Mouse (Mus musculus) large intestine, adult 2 months (tissue): ENCODE results near the gene Usp32. TPM values are rescaled to one million over a fixed set of nuclear protein-coding genes. Genes with fewer than 3 reads are reported as not detected.
"Not testable (repeated sequence)": the region's sequence is repeated elsewhere in the genome, so short reads cannot be mapped to it uniquely, and the experiment has no call there.

Experiments
- DNase-seq: peaks from one replicate; pipeline ENCODE4 v3.0.0-alpha.2; 2012; ENCODE audit warnings: low read depth, low spot score
- WGBS: fragments of 180-500 bp; shearing (Covaris S2); methylation state at CpG from one replicate; pipeline ENCODE4 v1.1.7; 2018; 5-methylcytosine and 5-hydroxymethylcytosine counted together
- polyA plus RNA-seq: library from polyadenylated mRNA; depleted of rRNA; stranded (reverse); fragments of >200 nt; gene quantifications from 2 replicates; pipeline ENCODE4 v1.2.3, GENCODE M21; 2012; rRNA removed

Gene Usp32
- polyA plus RNA-seq: 3.4 and 6.6 TPM in 2 replicates

DNA sequence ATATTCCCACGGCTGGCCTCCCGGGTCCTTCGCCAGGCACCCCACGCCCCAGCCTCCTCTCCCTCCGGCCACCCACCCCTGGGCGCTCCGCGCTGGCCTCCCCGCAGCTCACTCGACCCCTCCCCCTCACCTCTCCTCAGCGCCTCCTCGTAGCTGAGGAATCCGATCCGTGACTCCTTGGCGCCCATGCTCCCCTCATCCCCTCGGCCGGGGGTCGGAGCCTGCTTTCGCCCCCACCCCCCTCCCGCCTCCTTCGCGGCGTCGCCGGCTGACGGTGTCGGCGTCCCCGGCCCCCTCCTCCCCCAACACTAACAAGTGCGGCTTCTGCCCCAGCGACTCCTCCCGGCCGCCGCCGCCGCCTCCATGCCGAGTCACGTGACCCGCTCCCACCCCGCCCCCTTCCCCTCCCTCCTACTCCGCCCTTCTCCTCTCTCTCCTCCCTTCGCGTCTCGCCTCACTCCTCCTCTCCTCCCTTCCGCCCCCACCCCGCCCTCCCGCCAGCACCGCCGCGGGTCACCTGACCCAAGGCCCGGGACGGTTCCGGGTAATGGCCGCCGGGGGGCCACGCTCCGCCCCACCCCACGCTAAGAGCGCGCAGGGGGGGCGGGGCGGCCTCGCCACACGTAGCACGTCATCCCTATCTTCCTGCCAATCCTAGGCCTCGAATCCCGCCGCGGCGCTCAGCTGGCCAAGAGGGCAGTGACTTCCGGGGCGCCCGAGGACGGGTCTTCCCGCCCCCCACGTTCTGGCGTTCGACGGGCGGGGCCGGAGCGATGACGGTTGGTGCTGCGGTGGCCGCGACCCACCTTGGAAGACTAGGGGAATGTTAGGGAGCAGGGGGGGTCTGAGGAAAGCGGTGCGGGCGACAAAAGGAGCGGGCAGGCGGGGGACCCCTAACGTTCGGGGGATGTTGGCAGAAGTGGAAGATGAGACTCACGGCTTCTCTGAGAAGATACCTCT is at the start of gene Usp32:
Usp32 (minus strand) TSS at position 581 of the 960 bp plus-strand sequence.
- peak; percentile 87 for DNase-seq
- WGBS: 1% methylated on average over 91 of the region's 94 CpGs

- WGBS: 92% methylated on average over 4 of the region's 4 CpGs
- no peak for DNase-seq
Observed at GRCm38 (mm10) chr11:85189110-85189509, 49.1 kb upstream of the Usp32 start.

- 80% methylated on average over 6 of the region's 6 CpGs for WGBS
- DNase-seq: no peak
Observed at GRCm38 (mm10) chr11:85184839-85185238, 44.9 kb upstream of the Usp32 start.

DNA sequence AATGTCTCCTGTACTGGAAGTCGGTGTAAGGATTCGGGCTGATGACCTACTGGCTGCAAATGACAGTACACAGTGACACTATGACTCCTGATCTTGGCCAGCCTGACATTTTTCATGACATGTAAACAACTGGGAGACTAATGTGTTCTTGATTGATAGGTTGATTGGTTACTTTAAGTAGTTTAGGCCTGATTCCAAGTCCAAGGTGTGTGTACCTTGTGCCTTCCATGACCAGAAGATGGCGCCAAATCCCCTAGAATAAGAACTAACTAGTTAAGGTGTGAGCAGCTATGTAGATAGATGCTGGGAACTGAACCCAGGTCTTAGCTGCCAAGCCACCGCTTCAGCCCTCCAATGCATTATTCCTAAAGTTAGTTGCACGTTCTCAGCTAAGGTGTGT is 44.1 kb upstream of the Usp32 start:
- DNase-seq: peak; percentile 46
- WGBS: 85% methylated on average over 5 of the region's 5 CpGs

- WGBS: 21% methylated on average over 13 of the region's 13 CpGs
- no peak for DNase-seq
Observed at GRCm38 (mm10) chr11:85183284-85183779, 43.4 kb upstream of the Usp32 start.

GRCm38 (mm10) chr11:85182617-85183283 is 42.8 kb upstream of the Usp32 start:
- WGBS: 4% methylated on average over 20 of the region's 20 CpGs
- DNase-seq: peak; percentile 19

DNA sequence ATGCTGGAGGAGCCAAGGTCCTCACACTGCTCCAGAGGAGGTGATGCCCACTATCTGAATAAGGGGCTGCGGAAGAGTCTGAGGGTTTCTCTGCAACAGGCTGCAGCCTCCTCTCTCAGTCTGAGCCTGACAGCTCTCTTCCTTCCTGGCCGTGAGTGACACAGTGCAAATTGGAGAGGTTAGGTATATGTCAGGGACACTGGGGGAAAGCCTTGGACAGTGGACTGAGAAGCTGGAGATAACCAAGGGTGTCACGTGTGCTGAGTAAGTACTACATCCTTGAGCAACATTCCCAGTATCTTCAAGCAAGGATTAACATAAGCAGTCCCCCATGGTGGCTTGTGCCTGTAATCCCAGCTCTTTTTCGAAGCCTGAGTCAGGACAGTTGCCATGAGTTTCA is 38.5 kb upstream of the Usp32 start:
- DNase-seq: no peak
- WGBS: 82% methylated on average over 4 of the region's 4 CpGs

DNA sequence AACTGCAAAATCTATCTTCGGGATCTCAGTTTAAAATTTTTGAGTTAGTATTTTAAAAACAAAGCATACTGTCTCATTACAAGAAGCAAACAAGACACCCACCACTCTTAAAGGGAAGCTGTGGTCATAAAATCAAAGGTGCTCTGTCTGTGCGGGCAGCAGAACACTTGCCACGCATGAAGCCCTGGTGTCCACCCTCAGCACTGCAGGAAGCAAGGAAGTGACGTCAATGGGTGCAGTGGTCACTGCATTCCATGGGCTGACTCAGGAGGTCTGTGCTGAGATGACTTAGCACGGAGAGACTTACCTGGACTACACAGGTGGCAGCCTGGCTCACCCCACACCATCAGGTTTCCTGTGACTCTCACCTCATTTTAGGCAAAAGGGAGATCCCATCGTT is 37.8 kb upstream of the Usp32 start:
- no peak for DNase-seq
- 73% methylated on average over 6 of the region's 6 CpGs for WGBS

- DNase-seq: no peak
- 65% methylated on average over 3 of the region's 3 CpGs for WGBS
Observed at GRCm38 (mm10) chr11:85175941-85176340, 36.0 kb upstream of the Usp32 start.

DNA sequence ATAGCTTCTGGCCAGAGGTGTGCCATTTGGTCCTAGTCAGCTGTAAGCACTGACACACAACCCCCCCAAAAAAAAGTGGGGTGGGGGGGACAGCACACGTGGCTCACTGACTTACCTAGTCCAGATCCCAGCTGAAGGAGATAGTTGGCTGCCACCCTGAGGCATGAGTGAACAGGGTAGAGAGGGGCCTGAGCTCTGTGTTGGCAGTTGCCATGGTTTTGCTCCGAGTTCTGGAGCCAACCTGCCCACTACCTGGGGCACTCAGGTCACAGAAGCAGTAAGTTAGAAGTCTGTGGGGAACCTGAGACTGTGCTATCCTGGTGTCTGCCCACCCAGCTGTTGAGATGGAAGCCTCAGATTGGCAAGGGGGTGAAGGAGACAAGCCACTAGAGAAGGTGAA is 30.9 kb upstream of the Usp32 start:
- no peak for DNase-seq
- 44% methylated on average over 2 of the region's 2 CpGs for WGBS

DNA sequence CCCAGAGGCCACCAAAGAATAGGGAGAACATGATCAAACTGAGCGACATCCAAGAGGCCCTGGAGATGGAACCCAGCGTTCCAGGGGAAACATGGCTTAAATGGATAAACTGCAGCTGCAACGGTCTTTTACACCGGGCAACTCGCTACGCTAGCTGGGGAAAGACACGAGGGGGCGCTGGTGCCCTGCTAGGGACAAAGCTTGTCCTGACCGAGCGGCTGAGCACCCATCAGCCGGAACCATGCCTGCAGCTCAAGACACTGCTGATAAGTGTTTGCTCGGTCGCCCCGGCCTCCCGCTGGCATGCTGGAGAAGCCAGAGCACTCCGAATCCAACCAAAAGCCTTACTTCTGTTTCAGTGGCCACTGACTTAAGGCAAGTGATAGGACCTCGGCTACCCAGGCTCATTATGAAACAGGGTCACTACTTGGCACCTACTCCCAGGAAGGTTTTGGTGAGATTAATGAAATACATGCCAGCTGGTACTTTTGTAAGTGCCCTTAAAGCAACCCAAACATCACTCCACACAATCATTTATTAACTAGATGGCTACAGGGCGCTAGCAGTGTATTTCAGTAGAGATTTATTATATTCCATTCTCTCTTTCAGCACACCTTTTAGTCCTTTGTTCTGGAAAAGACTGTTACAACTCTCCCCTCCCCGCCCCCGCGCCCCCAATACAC is 30.2 kb upstream of the Usp32 start, which contains the start of gene 1700125H20Rik:
1700125H20Rik (plus strand) TSS at position 347 of the 683 bp plus-strand sequence.
- 9% methylated on average over 21 of the region's 21 CpGs for WGBS
- DNase-seq: peak; percentile 57

- DNase-seq: no peak
- WGBS: 63% methylated on average over 1 of the region's 1 CpGs
Observed at GRCm38 (mm10) chr11:85167503-85167902, 27.5 kb upstream of the Usp32 start.

GRCm38 (mm10) chr11:85164371-85164770 is 24.4 kb upstream of the Usp32 start:
- no peak for DNase-seq

- not testable (repeated sequence) for DNase-seq
- 70% methylated on average over 1 of the region's 1 CpGs for WGBS
Observed at GRCm38 (mm10) chr11:85163014-85163413, 23.1 kb upstream of the Usp32 start.

DNA sequence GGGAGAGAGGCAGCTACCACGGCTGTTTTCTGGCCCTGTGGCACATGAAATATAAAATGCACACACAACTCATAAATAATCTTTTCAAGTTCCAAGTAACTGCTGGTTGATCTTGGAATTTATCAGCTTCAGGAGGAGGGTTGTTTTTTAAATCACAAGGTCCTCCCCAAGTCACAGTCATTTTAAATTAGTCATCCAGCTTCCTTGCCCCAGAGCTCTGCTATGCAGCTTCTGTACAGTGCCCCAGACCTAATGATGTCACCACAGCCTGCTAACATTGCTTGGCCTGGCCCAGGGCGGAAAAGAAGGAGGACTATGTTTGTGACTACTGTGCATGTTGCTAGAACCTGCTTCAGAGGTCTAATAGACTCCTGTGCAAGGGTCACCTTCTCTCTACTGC is 17.3 kb upstream of the Usp32 start:
- DNase-seq: no peak
- WGBS: 47% methylated on average over 2 of the region's 2 CpGs

DNA sequence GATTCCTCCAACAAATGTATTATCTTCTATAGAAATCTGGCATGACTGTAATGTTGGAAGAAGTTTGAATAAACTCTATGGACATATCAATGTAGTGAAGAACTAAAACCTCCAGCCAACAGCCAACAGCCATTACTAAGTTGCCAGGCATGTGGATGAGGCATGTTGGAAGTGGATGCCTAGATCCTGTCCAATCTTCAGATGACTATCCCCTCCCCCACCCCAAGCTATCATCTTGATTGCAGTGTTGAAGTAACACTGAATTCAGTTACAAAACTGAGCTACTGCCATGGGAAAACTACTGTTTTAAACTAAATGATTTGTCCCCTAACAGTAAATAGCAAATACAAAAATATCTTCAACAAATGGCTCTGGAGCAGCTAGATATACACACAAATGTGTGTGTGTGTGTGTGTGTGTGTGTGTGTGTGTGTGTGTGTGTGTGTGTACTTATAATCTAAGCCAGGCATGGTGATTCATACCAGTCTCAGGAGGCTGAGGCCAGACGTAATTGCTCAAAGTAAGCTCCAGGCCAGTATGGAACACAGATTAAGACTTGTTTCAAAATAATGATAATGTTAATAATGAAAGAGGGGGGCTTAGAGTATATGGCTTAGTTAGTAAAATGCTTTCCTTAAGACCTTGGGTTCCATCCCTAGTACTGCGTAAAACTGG is 12.4 kb upstream of the Usp32 start:
- WGBS: 77% methylated on average over 2 of the region's 2 CpGs
- DNase-seq: no peak

GRCm38 (mm10) chr11:85138776-85139474 is 1.0 kb downstream of the Usp32 start:
- WGBS: 5% methylated on average over 17 of the region's 17 CpGs
- DNase-seq: no peak

DNA sequence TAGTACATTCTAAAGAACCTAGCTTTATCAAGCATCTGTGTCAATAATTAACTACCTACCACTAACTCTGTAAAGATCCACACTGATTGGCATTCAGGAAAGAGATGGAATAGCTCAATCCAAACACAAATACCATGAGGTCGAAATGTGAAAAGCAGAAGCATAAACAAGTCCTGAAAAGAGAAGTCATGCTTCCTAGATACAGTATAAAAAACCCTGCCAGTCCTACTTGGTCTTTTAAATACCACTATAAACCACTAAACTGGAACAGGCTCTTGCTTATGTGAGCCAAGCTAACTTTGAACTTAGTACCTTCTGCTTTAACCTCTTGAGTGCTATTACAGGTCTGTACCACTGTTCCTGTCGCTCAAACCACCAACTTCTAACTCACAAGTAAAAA is 8.4 kb downstream of the Usp32 start:
- no peak for DNase-seq
- WGBS: 15% methylated on average over 2 of the region's 2 CpGs

- DNase-seq: no peak
- WGBS: 91% methylated on average over 1 of the region's 1 CpGs
Observed at GRCm38 (mm10) chr11:85128883-85129282, 11.1 kb downstream of the Usp32 start.
